Mouse (Mus musculus) CH12.LX (cell line): ENCODE results near the gene Adipor2. TPM values are rescaled to one million over a fixed set of nuclear protein-coding genes. Genes with fewer than 3 reads are reported as not detected.

Experiments used
- DNase-seq: peaks from one replicate; pipeline ENCODE4 v3.0.0-alpha.2; 2013; ENCODE audit errors: extremely low read depth
- H3K27ac ChIP-seq: 2 replicates; pipeline ENCODE4 v1.5.1; 2012; ENCODE audit warnings: low read depth, mild to moderate bottlenecking, control low read depth, moderate library complexity; ENCODE audit not compliant: insufficient read depth
- H3K27me3 ChIP-seq: replicated peaks from 2 replicates; pipeline ENCODE3; 2012; ENCODE audit warnings: inconsistent platforms
- H3K36me3 ChIP-seq, 2 experiments: replicated peaks in 1 of 2; 2 replicates each; pipeline versions ENCODE3 to v1.6.1; 2012; ENCODE audit warnings: inconsistent platforms in 1 of 2, low read length in 1 of 2, mild to moderate bottlenecking in 1 of 2, mixed read lengths in 1 of 2, moderate library complexity in 1 of 2; ENCODE audit not compliant: control insufficient read depth in 1 of 2, insufficient read depth in 1 of 2
- H3K4me1 ChIP-seq, 2 experiments: 2 replicates each; pipeline ENCODE4 v1.6.1; 2012; ENCODE audit warnings: inconsistent platforms in 1 of 2, moderate library complexity in 1 of 2; ENCODE audit not compliant: insufficient read depth in 2 of 2, control insufficient read depth in 1 of 2
- H3K4me2 ChIP-seq: 2 replicates; pipeline ENCODE4 v1.6.1; 2012; ENCODE audit warnings: low read depth, mild to moderate bottlenecking, control low read depth; ENCODE audit not compliant: poor library complexity, insufficient read depth, severe bottlenecking
- H3K4me3 ChIP-seq, 3 experiments: fragments of 150-350 bp in 1 of 3; sonication (generic) in 1 of 3; replicated peaks in 1 of 3; 2 replicates each; pipeline versions ENCODE3 to v1.5.1; 2011 to 2012; ENCODE audit warnings: low read depth in 2 of 3, low read length in 2 of 3, mild to moderate bottlenecking in 2 of 3, moderate library complexity in 2 of 3, control low read depth in 1 of 3, improper control_type of control experiment in 1 of 3, inconsistent platforms in 1 of 3, mixed read lengths in 1 of 3; ENCODE audit not compliant: poor library complexity in 1 of 3
- H3K79me2 ChIP-seq: replicated peaks from 2 replicates; pipeline ENCODE4 v1.6.1; 2012; ENCODE audit warnings: mild to moderate bottlenecking, moderate library complexity; ENCODE audit not compliant: control insufficient read depth, poor library complexity, insufficient read depth, severe bottlenecking; ENCODE audit errors: extremely low read depth
- H3K9ac ChIP-seq: 2 replicates; pipeline ENCODE4 v1.6.1; 2012; ENCODE audit warnings: low read depth, mild to moderate bottlenecking, control low read depth, moderate library complexity; ENCODE audit not compliant: insufficient read depth
- H3K9me3 ChIP-seq: replicated peaks from 2 replicates; pipeline ENCODE3; 2012; ENCODE audit warnings: low read length, inconsistent platforms, mixed read lengths
- BHLHE40 ChIP-seq: IDR thresholded peaks from 2 replicates; pipeline ENCODE4 v1.6.1; 2011; ENCODE audit warnings: mild to moderate bottlenecking, low read depth, low read length, improper control_type of control experiment
- CHD2 ChIP-seq: IDR thresholded peaks from 2 replicates; pipeline ENCODE4 v1.6.1; 2011; ENCODE audit warnings: low read length, improper control_type of control experiment
- CTCF ChIP-seq, 2 experiments: IDR thresholded peaks in 1 of 2; conservative IDR thresholded peaks in 1 of 2; 2 replicates each; pipeline ENCODE4 v1.5.1; 2011 to 2012; ENCODE audit warnings: low read depth in 2 of 2, low read length in 2 of 2, improper control_type of control experiment in 1 of 2, inconsistent platforms in 1 of 2, mild to moderate bottlenecking in 1 of 2, moderate library complexity in 1 of 2
- EP300 ChIP-seq: IDR thresholded peaks from 2 replicates; pipeline ENCODE4 v1.6.1; 2011; ENCODE audit warnings: low read length, improper control_type of control experiment
- GABPA ChIP-seq: IDR thresholded peaks from 2 replicates; pipeline ENCODE4 v1.6.1; 2012; ENCODE audit warnings: low read depth, low read length, improper control_type of control experiment, inconsistent platforms; ENCODE audit not compliant: insufficient replicate concordance
- HCFC1 ChIP-seq: IDR thresholded peaks from 2 replicates; pipeline ENCODE4 v1.6.1; 2012; ENCODE audit warnings: low read depth, mild to moderate bottlenecking, inconsistent platforms, low read length, improper control_type of control experiment
- JUN ChIP-seq: IDR thresholded peaks from 2 replicates; pipeline ENCODE4 v1.6.1; 2011; ENCODE audit warnings: low read depth, mild to moderate bottlenecking, low read length, improper control_type of control experiment, moderate library complexity; ENCODE audit not compliant: insufficient read depth
- MAX ChIP-seq: IDR thresholded peaks from 2 replicates; pipeline ENCODE4 v1.6.1; 2011; ENCODE audit warnings: low read length, improper control_type of control experiment
- MAZ ChIP-seq: IDR thresholded peaks from 2 replicates; pipeline ENCODE4 v1.6.1; 2012; ENCODE audit warnings: low read depth, mild to moderate bottlenecking, inconsistent platforms, low read length, improper control_type of control experiment, moderate library complexity
- MEF2A ChIP-seq: IDR thresholded peaks from 2 replicates; pipeline ENCODE4 v1.6.1; 2014; ENCODE audit warnings: low read depth, mild to moderate bottlenecking, inconsistent platforms, low read length, improper control_type of control experiment, borderline replicate concordance
- MYC ChIP-seq: IDR thresholded peaks from 2 replicates; pipeline ENCODE4 v1.6.1; 2011; ENCODE audit warnings: low read depth, mild to moderate bottlenecking, improper control_type of control experiment, low read length
- NRF1 ChIP-seq: IDR thresholded peaks from 2 replicates; pipeline ENCODE4 v1.6.1; 2014; ENCODE audit warnings: low read depth, mild to moderate bottlenecking, inconsistent platforms, low read length, improper control_type of control experiment, moderate library complexity
- PAX5 ChIP-seq: IDR thresholded peaks from 2 replicates; pipeline ENCODE4 v1.6.1; 2012; ENCODE audit warnings: low read length, inconsistent platforms, mixed read lengths
- POLR2AphosphoS2 ChIP-seq: IDR thresholded peaks from 2 replicates; pipeline ENCODE4 v1.6.1; 2011; ENCODE audit warnings: low read depth, low read length, improper control_type of control experiment
- RAD21 ChIP-seq: IDR thresholded peaks from 2 replicates; pipeline ENCODE4 v1.6.1; 2011; ENCODE audit warnings: low read depth, mild to moderate bottlenecking, low read length, improper control_type of control experiment, moderate library complexity
- RCOR1 ChIP-seq: conservative IDR thresholded peaks from 2 replicates; pipeline ENCODE4 v1.6.1; 2012; ENCODE audit warnings: low read depth, mild to moderate bottlenecking, inconsistent platforms, low read length, improper control_type of control experiment
- UBTF ChIP-seq: IDR thresholded peaks from 2 replicates; pipeline ENCODE4 v1.6.1; 2012; ENCODE audit warnings: low read depth, mild to moderate bottlenecking, inconsistent platforms, low read length, improper control_type of control experiment, moderate library complexity
- USF1 ChIP-seq: IDR thresholded peaks from 2 replicates; pipeline ENCODE4 v1.6.1; 2014; ENCODE audit warnings: low read depth, mild to moderate bottlenecking, inconsistent platforms, low read length, improper control_type of control experiment
- ZC3H11A ChIP-seq: IDR thresholded peaks from 2 replicates; pipeline ENCODE4 v1.6.1; 2012; ENCODE audit warnings: low read depth, mild to moderate bottlenecking, inconsistent platforms, low read length, improper control_type of control experiment
- ZNF384 ChIP-seq: IDR thresholded peaks from 2 replicates; pipeline ENCODE4 v1.6.1; 2012; ENCODE audit warnings: low read depth, low read length, improper control_type of control experiment, inconsistent platforms
- dilution Hi-C: fragments of 300-500 bp; cut with MboI; formaldehyde crosslinking; loops from 2 replicates; pipeline ENCODE4 v1.14.3; 2020; ENCODE audit warnings: low sequenced_read_pairs; ENCODE audit not compliant: extremely low pct_unique_long_range_greater_than_20kb, extremely low pct_ligation_motif_present
- in situ Hi-C: fragments of 300-500 bp; cut with MboI; formaldehyde crosslinking; loops from 3 replicates; pipeline ENCODE4 v1.14.3; 2019; ENCODE audit warnings: low sequenced_read_pairs, low pct_ligation_motif_present, low pct_unique_long_range_greater_than_20kb, mixed read lengths
- polyA plus RNA-seq: library from polyadenylated mRNA; unstranded; fragments of >175 nt; gene quantifications from 2 replicates; pipeline ENCODE4 v1.2.1, GENCODE M21; 2012; ENCODE audit warnings: low read depth; ENCODE audit not compliant: insufficient read length
- total RNA-seq, 2 experiments: library from RNA; depleted of rRNA; stranded (reverse); fragments of 300-350 nt in 1 of 2; fragments of >200 nt in 1 of 2; gene quantifications; 2 replicates each; pipeline ENCODE4 v1.2.3; 2012 to 2014

The Adipor2 gene
- total and polyA plus RNA-seq, 3 experiments: 29.8 to 43.5 (median 40.3) TPM

DNA sequence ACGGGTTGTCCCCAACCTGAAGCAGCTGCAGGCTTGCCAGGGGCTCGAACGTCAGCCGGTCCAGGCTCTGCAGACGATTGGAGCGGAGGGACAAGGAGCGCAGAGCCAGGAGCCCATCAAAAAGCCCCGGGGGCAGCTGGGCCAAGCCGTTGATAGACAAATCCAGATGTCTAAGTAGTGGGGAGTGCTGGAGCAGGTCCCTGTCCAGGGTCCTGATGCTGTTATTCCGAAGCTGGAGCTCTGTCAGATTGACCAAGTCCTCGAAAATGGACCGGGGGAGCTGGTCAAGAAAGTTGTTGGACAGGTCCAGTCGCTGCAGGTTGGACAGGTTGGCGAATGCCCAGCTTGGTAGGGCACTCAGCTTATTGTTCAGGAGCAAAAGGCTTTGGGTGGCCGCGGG, 97.0 kb downstream of the Adipor2 start:
- dilution Hi-C loops (no loop called here), in situ Hi-C loops (no loop called here)
- no peak overlapping the region for H3K27ac ChIP-seq
- H3K4me3 ChIP-seq: no peak overlapping the region
- no peaks in the 10 kb centered on the region for H3K4me1 ChIP-seq
- no peak overlapping the region for H3K4me2 ChIP-seq
- H3K36me3 ChIP-seq: no peaks in the 10 kb centered on the region
- no peak overlapping the region for H3K9ac ChIP-seq
- H3K79me2 ChIP-seq: no peaks in the 10 kb centered on the region
- TF ChIP-seq HCFC1 (no peak), ZNF384 (no peak), JUN (no peak), BHLHE40 (no peak), UBTF (no peak), USF1 (no peak), MAZ (no peak), CTCF (conservative IDR thresholded peaks at IDR 0.05 in 1 of 2, IDR thresholded peaks at IDR 0.05 in 1 of 2; ENCODE audit: low read depth in 2 of 2, low read length in 2 of 2) (no peak), CHD2 (no peak), PAX5 (no peak), RAD21 (no peak), POLR2AphosphoS2 (no peak), MEF2A (no peak), RCOR1 (no peak), MYC (no peak), MAX (no peak), ZC3H11A (no peak), EP300 (no peak), NRF1 (no peak)
- peaks cover 99% of the 10 kb centered on the region for H3K27me3 ChIP-seq
- peaks cover 7% of the 10 kb centered on the region for H3K9me3 ChIP-seq
- DNase-seq: no peak

DNA sequence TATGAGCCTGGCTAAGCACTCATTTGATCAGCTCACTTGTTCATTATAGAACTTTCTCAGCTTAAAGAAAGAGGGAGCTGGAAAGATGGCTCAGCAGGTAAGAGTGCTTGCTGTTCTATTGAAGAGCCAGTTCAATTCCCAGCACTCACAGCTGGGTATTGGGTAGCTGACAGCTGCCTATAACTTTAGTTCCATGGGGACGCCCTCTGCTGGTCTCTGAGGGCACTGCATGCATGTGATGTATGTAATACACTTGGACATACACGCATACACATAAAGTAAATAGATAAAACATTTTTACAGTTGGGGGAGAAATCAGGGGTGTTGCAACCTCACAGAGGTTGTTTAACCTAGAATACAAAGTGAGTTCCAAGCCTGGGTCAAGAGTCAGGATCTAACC, 98.1 kb downstream of the Adipor2 start:
- dilution Hi-C loops: no loop called here

More for the DNA sequence above, 98.1 kb downstream of the Adipor2 start:
- H3K36me3 ChIP-seq: no peaks in the 10 kb centered on the region
- no peak overlapping the region for H3K9ac ChIP-seq
- no peak overlapping the region for H3K27ac ChIP-seq
- in situ Hi-C loops: no loop called here
- peaks cover 7% of the 10 kb centered on the region for H3K9me3 ChIP-seq
- no peak for DNase-seq
- no peaks in the 10 kb centered on the region for H3K4me1 ChIP-seq
- no peak overlapping the region for H3K4me2 ChIP-seq
- peaks cover 98% of the 10 kb centered on the region for H3K27me3 ChIP-seq
- H3K79me2 ChIP-seq: no peaks in the 10 kb centered on the region
- H3K4me3 ChIP-seq: no peak overlapping the region
- TF ChIP-seq CTCF (conservative IDR thresholded peaks at IDR 0.05 in 1 of 2, IDR thresholded peaks at IDR 0.05 in 1 of 2; ENCODE audit: low read depth in 2 of 2, low read length in 2 of 2) (peak in 1 of 2 experiments; percentile 23; a peak in 2 of 4 replicates), GABPA (no peak)
- TF ChIP-seq, all 38 proteins: peak for 1
